In the genomic region with DNA sequence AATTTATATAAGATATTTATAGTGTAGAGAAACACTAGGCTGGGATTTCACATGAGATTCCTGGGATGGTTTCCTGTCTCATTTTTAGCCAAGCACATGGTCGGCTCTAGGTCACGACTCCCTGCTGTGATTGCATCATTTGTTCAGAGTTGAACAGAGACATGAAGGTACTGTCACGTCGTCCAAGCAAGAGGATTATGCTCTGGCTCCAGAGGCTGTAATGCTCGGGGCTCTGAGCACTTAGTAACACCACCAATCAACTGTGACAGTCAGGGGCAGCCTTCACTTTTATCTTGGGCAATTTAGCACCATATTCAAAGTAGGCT, we compare ENCODE assay signal across 9 mouse cellular contexts.
A peak's percentile ranks its signal among the peaks of the same experiment; 100 is the strongest.
DNase-seq lines count a peak whose midpoint lies in the region; ATAC-seq and TF ChIP-seq lines count a peak whose summit lies in the region.
"Had no signal": no experiment of that assay in that cellular context is flagged by ENCODE, and none has a peak within 500 bp of the region (broad histone marks: within the 10 kb centered on the region; RNA-seq: fewer than 3 reads in every experiment).

No protein-coding gene starts in this region.

- no peak overlapping the region for H3K27ac ChIP-seq in forebrain, embryonic 12.5 days
- no peak overlapping the region for H3K27ac ChIP-seq in forebrain, postnatal 0 days (ENCODE audit: low read depth, low read length)
- H3K27ac ChIP-seq in midbrain, embryonic 11.5 days (ENCODE audit: low read depth, low read length): no peak overlapping the region
- no peak overlapping the region for H3K27ac ChIP-seq in midbrain, embryonic 10.5 days (replicated peaks)
- H3K27ac ChIP-seq in heart, embryonic 10.5 days: peak overlapping the region; percentile 90

- 18% methylated on average over 5 of the region's 5 CpGs for WGBS in forebrain, embryonic 12.5 days
- WGBS in forebrain, postnatal 0 days: 21% methylated on average over 5 of the region's 5 CpGs
- WGBS in midbrain, embryonic 11.5 days: 6% methylated on average over 5 of the region's 5 CpGs
- 32% methylated on average over 5 of the region's 5 CpGs for WGBS in midbrain, embryonic 10.5 days
- 12% methylated on average over 5 of the region's 5 CpGs for WGBS in heart, embryonic 10.5 days

- TF ChIP-seq CTCF in forebrain, postnatal 0 days (IDR thresholded peaks at IDR 0.05; ENCODE audit: low read depth): no peak

- H3K4me3 ChIP-seq in forebrain, embryonic 12.5 days (replicated peaks): no peak overlapping the region
- no peak overlapping the region for H3K4me3 ChIP-seq in forebrain, postnatal 0 days (ENCODE audit: low read depth, low read length)
- H3K4me3 ChIP-seq in midbrain, embryonic 11.5 days (ENCODE audit: low read depth, low read length): no peak overlapping the region
- no peak overlapping the region for H3K4me3 ChIP-seq in midbrain, embryonic 10.5 days
- no peak overlapping the region for H3K4me3 ChIP-seq in heart, embryonic 10.5 days

- no peaks in the 10 kb centered on the region for H3K27me3 ChIP-seq in forebrain, embryonic 12.5 days
- no peaks in the 10 kb centered on the region for H3K27me3 ChIP-seq in forebrain, postnatal 0 days (ENCODE audit: insufficient read depth, low read length)
- H3K27me3 ChIP-seq in midbrain, embryonic 11.5 days (ENCODE audit: control insufficient read depth, insufficient read depth, low read length): no peaks in the 10 kb centered on the region
- H3K27me3 ChIP-seq in midbrain, embryonic 10.5 days (ENCODE audit: low read depth, poor library complexity, severe bottlenecking): no peaks in the 10 kb centered on the region
- H3K27me3 ChIP-seq in heart, embryonic 10.5 days (ENCODE audit: insufficient read depth, poor library complexity, severe bottlenecking): no peaks in the 10 kb centered on the region

- peaks cover 27% of the 10 kb centered on the region for H3K4me1 ChIP-seq in forebrain, embryonic 12.5 days
- H3K4me1 ChIP-seq in forebrain, postnatal 0 days (ENCODE audit: insufficient read depth): no peaks in the 10 kb centered on the region
- peaks cover 9% of the 10 kb centered on the region for H3K4me1 ChIP-seq in midbrain, embryonic 11.5 days (ENCODE audit: control insufficient read depth, insufficient read depth, low read length)
- H3K4me1 ChIP-seq in midbrain, embryonic 10.5 days: peaks cover 44% of the 10 kb centered on the region
- peaks cover 79% of the 10 kb centered on the region for H3K4me1 ChIP-seq in heart, embryonic 10.5 days

- H3K9ac ChIP-seq in forebrain, embryonic 12.5 days: no peak overlapping the region
- H3K9ac ChIP-seq in forebrain, postnatal 0 days: no peak overlapping the region
- no peak overlapping the region for H3K9ac ChIP-seq in midbrain, embryonic 11.5 days (ENCODE audit: low read length)

- no peak for DNase-seq in forebrain, postnatal 0 days
- no peak for DNase-seq in midbrain, embryonic 11.5 days (ENCODE audit: low spot score, missing footprints)
- DNase-seq in midbrain, embryonic 10.5 days (ENCODE audit: low spot score): no peak
- no peak for DNase-seq in heart, embryonic 10.5 days (ENCODE audit: low spot score)
- DNase-seq in mesoderm, embryonic 11.5 days (ENCODE audit: low read depth, low spot score): peak; percentile 60
- DNase-seq in right cerebral cortex, adult 2 months (ENCODE audit: low spot score in 2 of 2): no peak

- peak; percentile 54; the same call in 1 of the 2 replicates for ATAC-seq in forebrain, embryonic 12.5 days (ENCODE audit: low FRiP score)
- no peak for ATAC-seq in forebrain, postnatal 0 days
- ATAC-seq in midbrain, embryonic 11.5 days (ENCODE audit: low FRiP score): peak; percentile 59; the same call in 1 of the 2 replicates
- no peak for ATAC-seq in CD4-positive, CD25-positive, alpha-beta regulatory T cell, adult 4 months
- ATAC-seq: inflammation-experienced regulatory T-cells, adult 6 months had no signal

- no peak overlapping the region for H3K4me2 ChIP-seq in forebrain, embryonic 12.5 days
- no peak overlapping the region for H3K4me2 ChIP-seq in forebrain, postnatal 0 days (ENCODE audit: low read depth)
- H3K4me2 ChIP-seq in midbrain, embryonic 11.5 days: no peak overlapping the region

- H3K36me3 ChIP-seq in forebrain, embryonic 12.5 days (replicated peaks): peaks cover 28% of the 10 kb centered on the region
- H3K36me3 ChIP-seq in forebrain, postnatal 0 days (ENCODE audit: insufficient read depth): no peaks in the 10 kb centered on the region
- H3K36me3 ChIP-seq in midbrain, embryonic 11.5 days (ENCODE audit: control insufficient read depth, insufficient read depth, low read length): no peaks in the 10 kb centered on the region; the same call in 1 of the 2 replicates
- peaks cover 81% of the 10 kb centered on the region for H3K36me3 ChIP-seq in midbrain, embryonic 10.5 days
- peaks cover 35% of the 10 kb centered on the region for H3K36me3 ChIP-seq in heart, embryonic 10.5 days

- H3K9me3 ChIP-seq in forebrain, embryonic 12.5 days: no peaks in the 10 kb centered on the region
- no peaks in the 10 kb centered on the region for H3K9me3 ChIP-seq in forebrain, postnatal 0 days (ENCODE audit: low read length)
- no peaks in the 10 kb centered on the region for H3K9me3 ChIP-seq in midbrain, embryonic 11.5 days (ENCODE audit: control insufficient read depth, low read length)
- no peaks in the 10 kb centered on the region for H3K9me3 ChIP-seq in midbrain, embryonic 10.5 days (replicated peaks)
- H3K9me3 ChIP-seq in heart, embryonic 10.5 days: no peaks in the 10 kb centered on the region

Comparison
In these comparisons a context has a peak if more than half of its experiments do, and no peak if none do; other contexts are left out.
1. ATAC-seq: peak in forebrain, embryonic 12.5 days (single experiment) and midbrain, embryonic 11.5 days (single experiment); none in forebrain, postnatal 0 days (single experiment) and CD4-positive, CD25-positive, alpha-beta regulatory T cell, adult 4 months (single experiment).